Mouse (Mus musculus): ENCODE results near the gene Pcdh15.

DNA sequence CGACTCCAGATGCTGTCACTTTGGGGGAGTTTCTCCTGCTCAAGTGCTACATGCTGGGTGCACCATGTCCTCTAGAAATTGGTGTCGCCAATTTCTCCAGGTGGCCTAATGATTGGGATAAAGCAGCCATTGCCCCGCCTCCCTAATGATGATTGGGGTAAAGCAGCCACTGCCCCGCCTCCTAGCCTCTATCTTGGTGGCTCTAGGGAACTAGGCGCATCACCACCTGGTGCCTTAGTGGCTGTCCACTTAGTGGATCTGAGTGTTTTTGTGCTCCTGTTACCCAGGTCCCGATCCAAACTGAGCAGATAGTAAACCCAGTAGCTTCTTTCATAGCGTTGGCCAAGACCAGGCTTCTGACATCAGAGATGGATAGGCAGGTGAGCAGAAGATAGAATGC lies 2.0 kb upstream of the Pcdh15 start:
- TF ChIP-seq CTCF (IDR thresholded peaks at IDR 0.05; ENCODE audit: low read depth), result no peak
- TF ChIP-seq EP300 (optimal IDR thresholded peaks at IDR 0.05), result no peak
